Mouse (Mus musculus) frontal cortex, postnatal 25 days (tissue): Measurements from ENCODE around the gene Arhgap32.

ENCODE experiments used
- DNase-seq, 2 experiments: peaks; one replicate each; pipeline ENCODE4 v3.0.0; 2022; ENCODE audit warnings: low spot score in 2 of 2

Gene Arhgap32

GRCm38 (mm10) chr9:32192295-32193073, 76.5 kb downstream of the Arhgap32 start:
- no peak for DNase-seq

- no peak for DNase-seq
Measured at GRCm38 (mm10) chr9:32204450-32204990, 88.6 kb downstream of the Arhgap32 start.

GRCm38 (mm10) chr9:32207133-32207532, 91.2 kb downstream of the Arhgap32 start:
- no peak for DNase-seq

- no peak for DNase-seq
Measured at GRCm38 (mm10) chr9:32208071-32208470, 92.1 kb downstream of the Arhgap32 start.

- no peak for DNase-seq
Measured at GRCm38 (mm10) chr9:32216820-32217567, 101.1 kb downstream of the Arhgap32 start.

- DNase-seq = no peak
Measured at GRCm38 (mm10) chr9:32219400-32219799, 103.5 kb downstream of the Arhgap32 start.

- no peak for DNase-seq
Measured at GRCm38 (mm10) chr9:32222184-32222583, 106.2 kb downstream of the Arhgap32 start.

- DNase-seq = no peak
Measured at GRCm38 (mm10) chr9:32223739-32224529, 108.0 kb downstream of the Arhgap32 start.

GRCm38 (mm10) chr9:32224937-32225336, 109.0 kb downstream of the Arhgap32 start:
- no peak for DNase-seq

GRCm38 (mm10) chr9:32225584-32225983, 109.6 kb downstream of the Arhgap32 start:
- DNase-seq = no peak

GRCm38 (mm10) chr9:32227034-32227433, 111.1 kb downstream of the Arhgap32 start:
- no peak for DNase-seq

GRCm38 (mm10) chr9:32233593-32233992, 117.7 kb downstream of the Arhgap32 start:
- DNase-seq = no peak

GRCm38 (mm10) chr9:32234767-32235489, 119.0 kb downstream of the Arhgap32 start:
- DNase-seq = no peak

- DNase-seq = no peak
Measured at GRCm38 (mm10) chr9:32238899-32239298, 123.0 kb downstream of the Arhgap32 start.

GRCm38 (mm10) chr9:32239427-32239826, 123.5 kb downstream of the Arhgap32 start:
- DNase-seq = no peak

GRCm38 (mm10) chr9:32240449-32240848, 124.5 kb downstream of the Arhgap32 start:
- DNase-seq = no peak

GRCm38 (mm10) chr9:32241637-32242199, 125.8 kb downstream of the Arhgap32 start:
- DNase-seq = no peak

- DNase-seq = no peak
Measured at GRCm38 (mm10) chr9:32242921-32243617, 127.1 kb downstream of the Arhgap32 start.

- DNase-seq = no peak
Measured at GRCm38 (mm10) chr9:32245237-32245636, 129.3 kb downstream of the Arhgap32 start.

GRCm38 (mm10) chr9:32246123-32246716, 130.3 kb downstream of the Arhgap32 start:
- DNase-seq = no peak
